Mouse (Mus musculus): ENCODE measurements around the gene Sf3b2.
"Not testable (repeated sequence)": the region's sequence is repeated elsewhere in the genome, so short reads cannot be mapped to it uniquely, and the experiment has no call there.

The Sf3b2 gene

DNA sequence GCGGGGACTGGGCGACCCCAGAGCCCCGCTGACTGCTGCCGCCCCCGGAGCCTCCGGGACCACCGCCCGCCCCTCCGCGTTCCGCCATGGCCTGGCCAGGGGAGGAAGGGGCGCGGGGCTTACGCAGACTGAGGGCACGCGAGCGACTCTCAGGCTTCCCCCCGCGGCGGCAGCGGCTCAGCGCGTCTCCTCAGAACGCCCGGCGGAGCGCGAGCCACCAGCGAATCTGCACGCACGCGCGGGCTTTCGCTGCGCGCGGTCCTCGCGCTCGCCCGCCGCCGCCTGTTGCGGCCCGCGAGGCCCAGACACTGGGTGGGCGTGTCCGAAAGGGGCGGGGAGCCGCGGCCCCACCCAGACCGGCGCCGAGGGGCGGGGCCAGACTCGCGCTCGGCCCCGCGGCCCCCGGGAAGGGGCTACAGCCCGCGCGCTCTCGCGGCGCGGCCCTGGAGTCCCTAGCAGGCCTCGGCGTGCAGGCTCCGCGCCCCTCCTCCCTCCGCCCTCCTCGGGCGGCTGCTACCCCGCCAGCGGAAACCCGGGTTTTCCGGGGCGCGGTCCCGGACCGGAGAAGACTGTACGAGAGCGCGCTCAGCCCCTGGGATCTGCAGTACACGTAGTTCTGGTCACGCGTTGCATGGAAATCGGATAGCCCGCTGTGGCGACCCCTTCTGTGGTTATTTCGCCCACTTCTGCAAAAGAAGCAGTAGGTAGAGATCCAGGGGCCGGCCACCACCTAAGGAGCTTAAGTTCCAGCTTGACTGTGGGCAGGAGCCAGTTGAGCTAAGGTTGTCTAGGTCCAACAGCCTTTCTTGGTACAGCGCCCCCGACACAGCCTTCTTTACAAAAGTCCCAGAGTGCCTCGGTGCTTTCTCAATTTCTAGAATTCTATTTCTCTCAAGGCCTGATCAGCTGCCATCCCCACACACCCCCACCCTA, 22.2 kb downstream of the Sf3b2 start, which contains the start of gene Pacs1:
TSS of gene Pacs1 (minus strand) at position 319 of the 933 bp plus-strand sequence.
- DNase-seq, result peak; percentile 88

DNA sequence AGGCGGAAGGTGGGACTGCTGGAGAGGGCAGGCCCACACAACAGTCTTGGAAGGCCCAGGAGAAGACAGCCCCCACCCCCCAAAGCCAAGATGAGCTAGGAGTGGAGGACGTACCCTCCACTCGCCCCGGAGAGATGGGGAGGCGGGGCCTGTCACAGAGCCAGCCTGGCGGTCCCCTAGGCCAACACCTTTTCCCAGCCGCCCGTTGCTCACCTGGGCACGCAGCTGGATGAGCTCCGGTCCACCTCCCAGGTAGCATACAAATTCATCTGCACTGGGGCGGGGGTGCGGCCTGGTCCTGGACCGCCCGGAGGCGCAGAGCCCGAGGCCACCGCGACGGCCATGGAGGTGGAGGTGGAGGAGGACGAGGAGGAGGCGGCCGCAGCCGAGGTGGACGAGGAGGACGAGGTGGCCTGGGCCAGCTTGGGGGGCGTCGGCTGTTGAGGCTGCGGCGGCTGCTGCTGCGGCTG, 22.9 kb downstream of the Sf3b2 start:
- peak; percentile 20 for DNase-seq

DNA sequence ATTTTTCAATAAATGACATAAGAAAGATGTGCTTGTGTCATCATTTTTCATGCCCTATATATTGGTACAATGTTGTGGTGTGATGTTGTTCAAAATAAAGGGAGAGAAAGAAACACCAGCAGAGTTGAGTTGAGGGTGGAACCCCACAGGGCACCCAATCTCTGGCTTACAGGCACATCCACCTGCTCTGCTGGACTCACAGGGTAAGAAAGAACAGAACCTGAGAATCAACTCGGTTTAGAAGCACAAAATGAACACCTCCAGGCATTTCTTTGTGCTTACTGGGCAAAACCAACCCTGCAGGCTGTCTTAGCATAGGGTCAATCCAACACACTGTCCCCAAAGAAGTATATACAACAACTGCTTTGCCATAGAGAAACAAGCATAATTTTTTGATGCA, 23.8 kb downstream of the Sf3b2 start:
- DNase-seq, result no peak

DNA sequence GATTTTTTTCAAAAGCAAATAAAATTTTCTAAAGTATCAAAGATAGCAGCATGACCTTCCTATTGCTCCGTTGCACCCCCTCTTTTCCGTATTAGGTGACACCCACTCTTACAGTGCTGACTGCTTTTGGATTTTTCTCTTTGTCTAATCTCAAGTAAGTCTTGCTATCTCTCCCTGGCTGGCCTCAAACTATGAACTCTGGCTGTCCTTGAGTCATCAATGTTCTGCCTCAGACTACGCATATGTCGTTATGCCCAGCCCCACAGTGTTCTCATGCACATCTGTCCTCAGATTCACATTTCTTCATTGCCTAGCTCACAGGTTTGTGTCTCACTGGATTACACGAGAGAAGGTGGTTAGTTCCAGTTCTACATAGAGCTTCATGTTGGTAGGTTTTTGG, 25.9 kb downstream of the Sf3b2 start:
- no peak for DNase-seq

DNA sequence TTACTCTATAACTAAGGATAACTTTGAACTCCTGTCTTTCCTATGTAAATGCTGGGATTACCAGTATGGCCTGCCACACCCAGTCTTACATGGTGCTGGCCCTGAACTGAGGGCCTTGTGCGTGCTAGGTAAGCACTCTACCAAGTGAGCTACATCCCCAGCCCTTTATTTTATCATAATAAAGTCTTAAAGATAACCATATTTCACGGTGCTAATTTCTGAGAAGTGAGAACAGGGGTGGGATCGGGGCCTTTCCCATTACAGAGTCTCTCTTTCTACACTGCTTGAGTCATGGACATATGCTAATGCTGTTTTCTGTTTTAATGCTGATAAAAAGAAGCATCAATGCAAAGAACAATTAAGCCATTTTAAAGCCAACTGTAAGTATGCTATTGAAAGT, 26.4 kb downstream of the Sf3b2 start:
- no peak for DNase-seq

DNA sequence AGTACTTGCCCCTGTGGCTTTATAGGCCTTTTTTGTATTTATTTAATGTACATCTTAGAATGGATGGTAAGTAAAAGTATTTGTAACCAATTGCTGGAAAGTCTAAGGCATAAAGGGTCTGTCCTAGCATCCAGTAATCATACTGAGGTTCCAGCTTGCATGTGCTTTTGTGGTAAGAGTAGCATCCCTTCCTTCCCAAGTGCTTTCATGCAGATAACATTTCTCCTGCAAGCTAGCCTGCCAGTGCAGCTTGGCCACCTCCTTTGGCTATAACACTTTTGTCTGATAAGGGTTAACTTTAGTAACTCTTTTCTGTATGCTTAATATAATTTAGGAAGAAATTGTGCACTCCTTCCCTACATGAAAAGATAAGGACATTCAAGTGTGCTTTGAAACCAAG, 27.2 kb downstream of the Sf3b2 start:
- no peak for DNase-seq

DNA sequence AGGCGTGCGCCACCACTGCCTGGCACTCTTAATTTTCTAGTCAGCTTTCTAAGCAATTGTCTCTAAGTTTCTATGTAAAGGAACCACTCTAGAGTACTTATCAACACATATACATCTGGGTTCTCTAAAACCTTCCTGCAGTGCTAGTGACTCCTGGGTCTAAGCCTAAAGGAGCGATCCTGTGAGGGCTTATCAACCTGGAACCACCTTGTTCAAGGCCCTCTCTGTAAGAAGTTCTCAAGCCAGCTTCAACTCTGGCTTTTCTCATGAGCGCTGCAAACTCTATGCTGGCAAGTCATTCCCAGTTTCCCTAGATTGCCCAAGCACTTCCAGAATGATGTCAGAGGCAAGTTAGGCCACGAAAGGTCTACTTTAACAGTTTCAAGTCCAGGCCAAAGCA, 28.2 kb downstream of the Sf3b2 start:
- no peak for DNase-seq

DNA sequence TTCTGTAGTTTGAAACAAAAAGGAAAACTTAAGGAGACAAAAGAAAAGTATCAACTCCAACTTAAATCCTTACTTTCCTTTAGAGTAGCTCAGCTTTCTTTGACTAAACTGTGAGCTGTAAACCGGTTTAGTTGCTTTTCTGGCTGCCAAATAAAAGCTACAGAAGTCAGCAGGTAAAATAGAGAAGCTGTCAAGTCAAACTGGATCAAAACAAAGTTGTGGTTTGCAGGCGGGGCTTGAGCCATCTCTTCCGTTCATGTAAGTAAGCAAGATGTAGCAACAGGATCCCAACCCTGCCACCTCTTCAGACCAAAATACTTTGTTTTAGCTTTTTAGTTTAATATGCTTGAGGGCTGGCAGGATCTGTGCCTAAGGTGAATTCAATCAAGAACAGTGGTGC, 38.1 kb downstream of the Sf3b2 start:
- DNase-seq, result no peak

DNA sequence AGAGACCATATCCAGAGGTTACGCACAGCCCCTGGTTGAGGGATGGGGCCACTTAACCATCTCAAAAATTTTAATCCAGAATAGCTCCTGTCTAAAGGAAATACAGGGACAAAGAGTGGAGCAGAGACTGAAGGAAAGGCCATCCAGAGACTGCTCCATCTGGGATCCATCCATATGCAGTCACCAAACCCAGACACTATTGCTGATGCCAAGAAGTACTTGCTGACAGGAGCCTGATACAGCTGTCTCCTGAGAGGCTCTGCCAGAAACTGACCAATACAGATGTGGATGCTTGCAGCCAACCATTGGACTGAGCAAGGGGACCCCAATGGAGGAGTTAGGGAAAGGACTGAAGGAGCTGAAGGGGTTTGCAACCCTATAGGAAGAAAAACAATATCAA, 58.3 kb downstream of the Sf3b2 start:
- DNase-seq, result not testable (repeated sequence)

DNA sequence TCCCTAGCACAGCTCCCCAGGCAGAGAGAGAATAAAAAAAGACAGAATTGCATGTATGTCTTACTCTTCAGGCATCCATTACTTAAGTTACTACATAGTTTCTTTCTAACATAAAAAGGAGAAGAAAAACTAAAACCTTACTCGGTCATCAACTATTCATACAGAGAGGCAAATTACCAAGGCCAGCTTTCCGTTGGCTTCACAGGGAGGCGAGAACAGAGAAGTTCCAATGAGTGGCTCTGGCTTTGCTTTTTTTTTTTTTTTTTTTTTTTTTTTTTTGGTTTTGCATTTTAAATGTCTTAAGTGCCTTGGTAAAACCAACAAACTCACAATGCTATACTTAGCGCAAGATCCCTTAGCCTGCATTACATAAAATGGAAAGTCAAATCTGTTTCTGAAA, 62.6 kb downstream of the Sf3b2 start:
- DNase-seq, result no peak

DNA sequence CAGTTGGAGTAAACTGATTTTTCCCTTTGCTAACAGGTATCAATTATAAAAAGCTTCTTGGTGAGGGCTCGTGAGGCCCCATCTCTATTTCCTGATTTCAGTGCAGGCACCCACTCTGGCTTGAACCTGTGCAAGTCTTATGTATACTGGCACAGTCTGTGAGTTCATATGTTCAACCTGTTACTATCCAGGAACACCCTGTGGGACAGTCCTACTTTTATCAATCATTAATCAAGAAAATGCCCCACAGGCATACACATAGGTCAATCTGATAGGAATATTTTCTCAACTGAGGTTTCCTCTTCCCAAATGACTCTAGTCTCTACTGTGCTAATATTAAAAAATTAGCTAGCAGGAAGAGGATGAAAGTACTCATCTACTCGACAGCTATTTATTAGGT, 65.1 kb downstream of the Sf3b2 start:
- no peak for DNase-seq

DNA sequence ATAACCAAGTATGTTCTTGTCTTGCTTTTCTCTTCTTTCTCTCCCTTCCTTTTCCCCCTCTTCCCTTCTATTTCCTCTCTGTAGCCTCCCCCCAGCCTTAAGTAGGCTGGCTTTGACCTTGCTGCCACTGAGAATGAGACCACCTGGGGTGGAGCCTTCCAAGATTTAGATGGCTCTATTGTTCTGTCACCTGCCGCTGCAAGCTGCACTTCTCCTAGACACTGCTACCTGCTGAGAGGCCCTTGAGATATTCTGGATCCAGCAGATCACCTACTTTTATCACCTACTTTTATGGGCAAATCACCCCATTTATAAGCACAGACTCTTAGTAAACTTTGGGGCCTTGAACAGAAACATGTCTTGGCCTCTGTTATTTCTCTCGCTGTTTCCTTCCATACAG, 70.6 kb downstream of the Sf3b2 start:
- no peak for DNase-seq

DNA sequence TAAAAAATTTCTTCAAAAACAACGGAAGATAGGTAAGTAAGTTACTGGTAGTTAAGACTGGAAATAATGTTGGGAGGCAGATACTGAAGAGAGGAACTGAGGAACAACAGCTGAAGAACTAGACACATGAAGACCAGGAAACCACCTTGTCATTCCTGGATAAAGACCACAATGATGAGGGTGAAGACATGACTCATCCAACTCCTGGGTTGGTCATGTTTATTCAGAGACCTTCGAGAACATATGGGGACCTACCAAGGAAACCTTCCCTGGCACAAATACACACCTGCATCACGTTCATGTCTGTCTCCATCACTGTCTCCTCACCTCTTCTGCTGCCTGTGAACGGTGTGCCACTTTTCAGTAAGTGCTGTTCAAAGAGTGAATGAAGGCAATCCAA, 71.2 kb downstream of the Sf3b2 start:
- no peak for DNase-seq
